Mouse (Mus musculus) erythroblast, embryonic 14.5 days (primary cell): Measurements from ENCODE around the gene Setd4.

Experiments
- GATA1 ChIP-seq: IDR thresholded peaks from 2 replicates; pipeline ENCODE4 v1.6.1; 2012; ENCODE audit warnings: low read length, inconsistent platforms, mixed read lengths
- TAL1 ChIP-seq: IDR thresholded peaks from 3 replicates; pipeline ENCODE4 v1.6.1; 2012; ENCODE audit warnings: low read length, inconsistent platforms, mixed read lengths

DNA sequence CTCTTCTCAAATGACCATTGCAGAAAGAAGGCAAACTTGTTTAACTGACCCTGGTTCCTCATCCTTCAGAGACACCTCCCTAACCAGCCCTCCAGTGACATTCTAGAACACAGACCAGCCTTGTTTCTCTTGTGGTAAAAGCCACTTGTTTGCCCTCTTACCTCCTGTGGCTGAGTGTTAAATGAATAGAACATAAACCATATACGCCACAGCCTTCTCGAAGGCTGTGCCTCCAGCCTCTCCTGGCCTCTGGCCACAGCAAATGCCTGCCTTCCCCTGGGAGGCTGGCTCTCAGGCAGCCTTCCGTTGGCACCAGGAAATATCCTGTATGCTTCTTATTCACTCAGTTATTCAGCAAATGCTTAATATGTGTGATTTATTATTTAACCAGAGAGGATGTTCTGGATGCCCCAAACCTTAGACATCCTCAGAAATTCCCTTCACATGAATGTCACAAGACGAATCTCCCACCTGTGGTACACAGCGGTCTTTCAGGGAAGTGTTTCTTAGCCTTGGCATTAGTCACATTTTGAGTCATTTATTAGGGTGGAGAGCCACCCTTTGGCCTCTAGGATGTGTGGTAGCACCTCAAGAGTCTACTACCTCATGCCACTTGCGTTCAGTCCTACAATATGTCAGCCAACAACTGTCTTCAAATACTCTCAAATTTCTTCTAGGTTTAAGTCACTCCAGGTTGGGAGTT, 68.6 kb downstream of the Setd4 start:
- no peak for TF ChIP-seq TAL1
- no peak for TF ChIP-seq GATA1
